Mouse (Mus musculus) lung, postnatal 0 days (tissue): ENCODE measurements around the gene Olfr110. TPM values are rescaled to one million over a fixed set of nuclear protein-coding genes. Genes with fewer than 3 reads are reported as not detected.
"Not testable (repeated sequence)": the region's sequence is repeated elsewhere in the genome, so short reads cannot be mapped to it uniquely, and the experiment has no call there.

Experiments
- ATAC-seq: fragments of 200-750 bp; cut with Nextera tagmentation; 2 replicates; pipeline ENCODE4 v1.8.0; 2017; ENCODE audit warnings: moderate library complexity
- DNase-seq: peaks from one replicate; pipeline ENCODE4 v3.0.0-alpha.2; 2016; ENCODE audit warnings: low spot score
- H3K27ac ChIP-seq: fragments of 300-500 bp; sonication (generic); 2 replicates; pipeline ENCODE4 v1.5.1; 2014; ENCODE audit warnings: antibody characterized with exemption, mild to moderate bottlenecking, low read length, mixed read lengths
- H3K27me3 ChIP-seq: fragments of 300-500 bp; sonication (generic); replicated peaks from 2 replicates; pipeline ENCODE4 v1.6.1; 2014; ENCODE audit warnings: low read length, mixed read lengths; ENCODE audit not compliant: insufficient read depth
- H3K36me3 ChIP-seq: fragments of 300-500 bp; sonication (generic); 2 replicates; pipeline ENCODE4 v1.6.1; 2014; ENCODE audit warnings: low read length, mixed read lengths; ENCODE audit not compliant: insufficient read depth
- H3K4me1 ChIP-seq: fragments of 300-500 bp; sonication (generic); 2 replicates; pipeline ENCODE4 v1.6.1; 2014; ENCODE audit warnings: antibody characterized with exemption, low read depth, low read length, mixed read lengths; ENCODE audit not compliant: insufficient read depth
- H3K4me2 ChIP-seq: fragments of 300-500 bp; sonication (generic); replicated peaks from 2 replicates; pipeline ENCODE4 v1.6.1; 2014; ENCODE audit warnings: low read depth, mild to moderate bottlenecking, low read length, moderate library complexity, mixed read lengths
- H3K4me3 ChIP-seq: fragments of 300-500 bp; sonication (generic); 2 replicates; pipeline ENCODE4 v1.5.1; 2014; ENCODE audit warnings: low read depth, low read length
- H3K9ac ChIP-seq: fragments of 300-500 bp; sonication (generic); replicated peaks from 2 replicates; pipeline ENCODE4 v1.6.1; 2014; ENCODE audit warnings: low read depth, mild to moderate bottlenecking
- H3K9me3 ChIP-seq: fragments of 300-500 bp; sonication (generic); 2 replicates; pipeline ENCODE4 v1.6.1; 2016; ENCODE audit warnings: low read length, mixed read lengths
- CTCF ChIP-seq: IDR thresholded peaks from 2 replicates; pipeline ENCODE4 v1.5.1; 2016; ENCODE audit warnings: antibody characterized with exemption, mild to moderate bottlenecking
- EP300 ChIP-seq: IDR thresholded peaks from 2 replicates; pipeline ENCODE4 v1.6.1; 2016; ENCODE audit warnings: antibody characterized with exemption, mild to moderate bottlenecking, control low read depth
- WGBS: fragments of 180-500 bp; shearing (Covaris S2); extraction: QIAGEN DNeasy Blood & Tissue Kit; methylation state at CpG from one replicate; pipeline ENCODE4 v1.1.7; 2014; 5-methylcytosine and 5-hydroxymethylcytosine counted together
- polyA plus RNA-seq: library from polyadenylated mRNA; unstranded; fragments of >200 nt; fragmentation: Nextera tagmentation; extraction: Ambion mirVana; gene quantifications from 2 replicates; pipeline ENCODE4 v1.2.1, GENCODE M21; 2015

The Olfr110 gene
- polyA plus RNA-seq, 1 experiment from 2014 or later = not detected

DNA sequence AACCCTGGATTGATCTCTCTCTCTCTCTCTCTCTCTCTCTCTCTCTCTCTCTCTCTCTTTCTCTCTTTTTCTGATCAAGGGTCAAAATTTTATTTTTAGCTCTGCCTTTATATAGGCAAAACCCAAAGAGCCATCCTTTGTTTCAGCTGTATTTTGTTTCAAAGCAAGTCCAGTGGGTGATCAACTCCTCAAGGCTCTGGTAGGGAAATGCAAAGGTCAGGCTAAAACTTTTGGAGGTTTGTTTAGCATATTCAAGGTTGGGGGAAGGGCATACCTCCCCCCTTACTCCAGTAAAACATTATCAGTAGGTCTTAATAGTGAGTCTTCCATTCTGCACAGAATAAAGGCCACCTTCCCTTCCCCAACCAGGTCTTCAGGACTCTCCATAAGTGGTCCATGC lies 42.9 kb downstream of the Olfr110 start:
- DNase-seq (no peak), ATAC-seq (no peak)
- no peak overlapping the region for H3K4me2 ChIP-seq
- no peaks in the 10 kb centered on the region for H3K27me3 ChIP-seq
- no peak overlapping the region for H3K27ac ChIP-seq
- no peaks in the 10 kb centered on the region for H3K36me3 ChIP-seq
- H3K4me3 ChIP-seq = no peak overlapping the region
- TF ChIP-seq EP300 = no peak
- TF ChIP-seq CTCF = no peak
- no peak overlapping the region for H3K9ac ChIP-seq
- H3K9me3 ChIP-seq = no peaks in the 10 kb centered on the region
- no peaks in the 10 kb centered on the region for H3K4me1 ChIP-seq

DNA sequence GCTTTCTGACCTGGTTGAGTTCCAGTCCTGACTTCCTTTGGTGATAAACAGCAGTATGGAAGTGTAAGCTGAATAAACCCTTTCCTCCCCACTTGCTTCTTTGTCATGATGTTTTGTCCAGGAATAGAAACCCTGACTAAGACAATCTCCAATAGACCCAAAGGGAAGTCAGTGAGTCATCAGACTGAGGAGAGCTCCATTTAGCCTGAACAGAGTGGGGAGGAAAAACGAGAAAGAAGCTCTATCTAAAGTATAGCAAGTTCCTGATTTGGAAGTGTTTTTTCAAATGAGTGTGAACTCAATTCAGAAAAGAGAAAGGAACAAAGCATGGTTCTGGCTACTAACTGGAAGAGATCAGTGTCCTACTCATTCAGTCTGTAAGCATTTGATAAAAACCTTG lies 46.1 kb downstream of the Olfr110 start:
- not testable (repeated sequence) for H3K4me1 ChIP-seq, ATAC-seq, H3K9ac ChIP-seq, H3K4me2 ChIP-seq, H3K4me3 ChIP-seq, DNase-seq, H3K27me3 ChIP-seq, H3K27ac ChIP-seq, H3K36me3 ChIP-seq, H3K9me3 ChIP-seq
- WGBS = 27% methylated on average over 1 of the region's 1 CpGs

DNA sequence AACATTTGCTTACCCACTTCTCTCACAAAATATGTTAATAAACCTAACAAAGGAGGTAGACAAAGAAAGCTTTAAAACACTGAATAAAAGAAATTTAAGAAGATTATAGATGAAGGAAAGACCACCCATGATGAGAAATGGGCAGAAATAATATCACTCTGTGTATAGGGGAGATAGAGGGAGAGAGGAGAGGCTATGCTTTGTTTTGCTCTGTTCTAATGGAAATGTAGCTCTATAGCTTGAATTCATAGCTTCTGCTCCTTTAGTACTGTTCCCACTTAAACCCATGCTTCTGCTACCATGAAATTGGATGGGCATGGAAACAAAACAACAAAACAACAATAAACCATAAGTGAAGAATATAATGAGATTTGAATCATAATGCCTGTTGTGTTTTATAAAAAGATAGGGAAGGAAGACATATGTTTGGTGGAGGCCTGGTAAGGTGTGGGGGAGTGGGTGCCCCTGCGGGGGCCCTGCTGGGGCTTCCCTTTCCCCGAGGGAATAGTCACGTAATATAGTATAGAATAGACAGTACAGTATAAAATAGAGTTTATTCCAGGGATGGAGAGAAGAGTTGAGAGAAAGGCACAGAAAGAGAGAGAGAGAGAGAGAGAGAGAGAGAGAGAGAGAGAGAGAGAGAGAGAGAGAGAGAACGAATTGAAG lies 49.3 kb downstream of the Olfr110 start:
- ATAC-seq (no peak), DNase-seq (no peak)
- no peaks in the 10 kb centered on the region for H3K4me1 ChIP-seq
- no peak overlapping the region for H3K27ac ChIP-seq
- no peak overlapping the region for H3K4me2 ChIP-seq
- no peak overlapping the region for H3K4me3 ChIP-seq
- H3K9me3 ChIP-seq = no peaks in the 10 kb centered on the region
- H3K27me3 ChIP-seq = no peaks in the 10 kb centered on the region
- H3K36me3 ChIP-seq = no peaks in the 10 kb centered on the region
- H3K9ac ChIP-seq = no peak overlapping the region
- 77% methylated on average over 4 of the region's 4 CpGs for WGBS
- TF ChIP-seq EP300 (no peak), CTCF (no peak)

DNA sequence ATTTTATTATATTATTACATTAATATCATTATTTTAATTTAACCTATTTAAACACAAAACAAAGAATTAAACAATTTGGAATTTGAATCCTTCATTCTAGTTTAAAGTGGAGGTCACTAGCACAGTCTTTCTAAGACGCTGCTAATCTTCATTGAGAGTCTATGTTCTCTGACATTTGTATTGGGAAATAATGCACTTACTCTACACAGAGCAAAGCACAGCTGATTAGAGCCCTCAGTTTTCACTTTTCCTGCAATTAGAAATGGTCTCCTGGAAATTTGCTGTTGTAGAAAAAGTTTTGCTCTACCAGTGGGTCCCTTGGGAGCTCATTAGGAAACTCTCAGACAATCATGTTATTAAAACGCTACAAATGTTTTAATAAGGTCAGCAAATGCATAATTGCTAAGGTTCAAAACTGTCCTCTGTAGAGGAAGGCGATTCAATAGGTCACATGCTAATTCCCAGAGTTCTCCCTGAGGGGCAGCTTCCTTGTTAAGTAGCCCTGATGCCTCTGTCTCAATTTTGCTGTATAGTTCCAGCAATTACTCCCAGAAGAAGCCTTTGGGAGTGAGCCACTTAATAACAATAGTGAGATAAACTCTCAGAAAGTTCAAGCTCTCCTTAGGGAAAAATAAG lies 51.6 kb downstream of the Olfr110 start:
- no peaks in the 10 kb centered on the region for H3K4me1 ChIP-seq
- TF ChIP-seq CTCF (no peak), EP300 (no peak)
- H3K4me3 ChIP-seq = no peak overlapping the region
- 44% methylated on average over 3 of the region's 3 CpGs for WGBS
- H3K9ac ChIP-seq = no peak overlapping the region
- H3K27me3 ChIP-seq = no peaks in the 10 kb centered on the region
- no peak overlapping the region for H3K4me2 ChIP-seq
- ATAC-seq = no peak
- H3K9me3 ChIP-seq = no peaks in the 10 kb centered on the region
- no peak overlapping the region for H3K27ac ChIP-seq
- no peaks in the 10 kb centered on the region for H3K36me3 ChIP-seq
- DNase-seq = no peak

Other genes with a start within 250 kb of the Olfr110 start
- gene Olfr98, start 228.7 kb upstream of the Olfr110 start, polyA plus RNA-seq = not detected in 2 replicates
- gene H2-M3, start 222.2 kb upstream of the Olfr110 start, polyA plus RNA-seq = 5.5 and 5.9 TPM in 2 replicates
- not detected in 2 replicates for gene Olfr99, start 209.0 kb upstream of the Olfr110 start, polyA plus RNA-seq
- not detected in 2 replicates for gene Olfr101, start 188.2 kb upstream of the Olfr110 start, polyA plus RNA-seq
- gene Olfr102, start 175.4 kb upstream of the Olfr110 start, polyA plus RNA-seq = not detected in 2 replicates
- not detected in 2 replicates for gene Olfr103, start 152.8 kb upstream of the Olfr110 start, polyA plus RNA-seq
- gene Olfr104-ps, start 132.9 kb upstream of the Olfr110 start, polyA plus RNA-seq = not detected in 2 replicates
- not detected in 2 replicates for gene Olfr105-ps, start 113.4 kb upstream of the Olfr110 start, polyA plus RNA-seq
- gene Olfr106-ps, start 102.1 kb upstream of the Olfr110 start, polyA plus RNA-seq = not detected in 2 replicates
- not detected in 2 replicates for gene Olfr107, start 93.2 kb upstream of the Olfr110 start, polyA plus RNA-seq
- not detected in 2 replicates for gene Olfr108, start 47.0 kb upstream of the Olfr110 start, polyA plus RNA-seq
- not detected in 2 replicates for gene Olfr109, start 33.6 kb upstream of the Olfr110 start, polyA plus RNA-seq
- gene H2-M2, start 8.9 kb upstream of the Olfr110 start, polyA plus RNA-seq = not detected in 2 replicates
- gene Olfr111, start 15.6 kb downstream of the Olfr110 start, polyA plus RNA-seq = not detected in 2 replicates
- gene Olfr112, start 77.0 kb downstream of the Olfr110 start, polyA plus RNA-seq = not detected in 2 replicates
- gene Olfr113, start 85.2 kb downstream of the Olfr110 start, polyA plus RNA-seq = not detected in 2 replicates
- gene Olfr114, start 100.3 kb downstream of the Olfr110 start, polyA plus RNA-seq = not detected in 2 replicates
- gene Olfr115, start 134.6 kb downstream of the Olfr110 start, polyA plus RNA-seq = not detected in 2 replicates
- gene Olfr116, start 134.7 kb downstream of the Olfr110 start, polyA plus RNA-seq = not detected in 2 replicates
- not detected in 2 replicates for gene Olfr117, start 171.3 kb downstream of the Olfr110 start, polyA plus RNA-seq
- not detected in 2 replicates for gene Olfr118, start 174.5 kb downstream of the Olfr110 start, polyA plus RNA-seq
- gene Olfr119, start 204.1 kb downstream of the Olfr110 start, polyA plus RNA-seq = not detected in 2 replicates
- gene Olfr120, start 229.3 kb downstream of the Olfr110 start, polyA plus RNA-seq = not detected in 2 replicates